ENCODE assay signal across 8 mouse cellular contexts in the genomic region with DNA sequence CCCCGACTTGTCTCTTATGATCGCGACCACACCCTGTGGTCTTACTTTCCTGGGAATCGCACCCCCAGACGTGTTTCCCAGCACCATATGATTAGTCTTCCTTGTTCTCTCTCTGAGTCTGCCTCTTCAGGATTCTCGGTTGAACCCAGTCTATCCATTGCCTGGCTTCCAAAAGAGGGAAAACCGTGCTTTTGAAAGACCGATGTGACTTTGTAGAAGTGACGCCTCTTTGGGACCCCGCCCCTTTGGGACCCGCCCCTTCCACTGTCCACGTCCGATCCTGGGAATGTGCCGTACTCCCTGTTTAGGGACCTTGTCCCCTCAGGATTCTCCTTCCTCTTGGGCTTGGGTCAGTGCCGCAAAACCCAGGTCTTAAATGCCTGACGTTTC. TPM values are rescaled to one million over a fixed set of nuclear protein-coding genes. Genes with fewer than 3 reads are reported as not detected.
A peak's percentile ranks its signal among the peaks of the same experiment; 100 is the strongest.
DNase-seq lines count a peak whose midpoint lies in the region; ATAC-seq lines count a peak whose summit lies in the region.

No protein-coding gene starts in this region.

- peaks cover 17% of the 10 kb centered on the region for H3K36me3 ChIP-seq in embryonic facial prominence, embryonic 11.5 days (replicated peaks; ENCODE audit: control insufficient read depth, insufficient read depth, low read depth, low read length)
- H3K36me3 ChIP-seq in lung, embryonic 15.5 days = peaks cover 32% of the 10 kb centered on the region

- no peaks in the 10 kb centered on the region for H3K9me3 ChIP-seq in embryonic facial prominence, embryonic 11.5 days (replicated peaks; ENCODE audit: control insufficient read depth, low read length)
- H3K9me3 ChIP-seq in lung, embryonic 15.5 days = no peaks in the 10 kb centered on the region

- H3K9ac ChIP-seq in embryonic facial prominence, embryonic 11.5 days (replicated peaks; ENCODE audit: low read length) = peak overlapping the region; percentile 70
- peak overlapping the region; percentile 64 for H3K9ac ChIP-seq in lung, embryonic 15.5 days

- H3K27me3 ChIP-seq in embryonic facial prominence, embryonic 11.5 days (ENCODE audit: control insufficient read depth, insufficient read depth, low read length) = no peaks in the 10 kb centered on the region
- H3K27me3 ChIP-seq in lung, embryonic 15.5 days = no peaks in the 10 kb centered on the region

- peak; percentile 58 for DNase-seq in cerebellum, adult 9-11 months
- DNase-seq in cerebellum, adult 11-12 months = no peak
- DNase-seq in embryonic facial prominence, embryonic 11.5 days (ENCODE audit: low spot score) = peak; percentile 83
- DNase-seq in heart, adult 9 months (ENCODE audit: low spot score in 2 of 2) = peak; percentile 83 to 87
- peak; percentile 80 to 87 for DNase-seq in kidney, adult 8-10 months
- DNase-seq in ovary, postnatal 36 days (ENCODE audit: low spot score) = peak; percentile 79

- H3K4me2 ChIP-seq in embryonic facial prominence, embryonic 11.5 days (ENCODE audit: low read depth, low read length) = peak overlapping the region; percentile 79
- peak overlapping the region; percentile 81 for H3K4me2 ChIP-seq in lung, embryonic 15.5 days

- H3K27ac ChIP-seq in embryonic facial prominence, embryonic 11.5 days (replicated peaks; ENCODE audit: low read depth, low read length) = peak overlapping the region; percentile 81
- H3K27ac ChIP-seq in lung, embryonic 15.5 days = peak overlapping the region; percentile 100

- H3K4me3 ChIP-seq in embryonic facial prominence, embryonic 11.5 days (ENCODE audit: low read depth, low read length) = peak overlapping the region; percentile 62
- peak overlapping the region; percentile 67 for H3K4me3 ChIP-seq in lung, embryonic 15.5 days

- WGBS in embryonic facial prominence, embryonic 11.5 days = under 1% methylated on average over 16 of the region's 16 CpGs
- under 1% methylated on average over 16 of the region's 16 CpGs for WGBS in lung, embryonic 15.5 days

- ATAC-seq in embryonic facial prominence, embryonic 11.5 days (replicated peaks; ENCODE audit: insufficient number of reproducible peaks, low FRiP score, low TSS enrichment, low read depth) = no peak
- peak; percentile 28; the same call in 1 of the 2 replicates for ATAC-seq in lung, embryonic 15.5 days (ENCODE audit: borderline replicate concordance, extremely low read depth, low FRiP score, low TSS enrichment)
- no peak for ATAC-seq in megakaryocyte progenitor cell, adult 5-6 weeks (replicated peaks; ENCODE audit: poor library complexity)

- H3K4me1 ChIP-seq in embryonic facial prominence, embryonic 11.5 days (ENCODE audit: control insufficient read depth, insufficient read depth, low read length) = peaks cover 5% of the 10 kb centered on the region
- H3K4me1 ChIP-seq in lung, embryonic 15.5 days = peaks cover 44% of the 10 kb centered on the region

RNA-seq across cellular contexts. Expression of a gene that starts 0.6 kb away (rescaled TPM):
- 43.6 and 53.0 TPM in 2 replicates for polyA plus RNA-seq in embryonic facial prominence, embryonic 11.5 days (2014; fragmentation: Nextera tagmentation; extraction: Ambion mirVana)
- 108 and 111 TPM in 2 replicates for polyA plus RNA-seq in lung, embryonic 15.5 days (2015; fragmentation: Nextera tagmentation; extraction: Ambion mirVana)
- total RNA-seq in megakaryocyte progenitor cell, adult 5-6 weeks (2015) = 41.4 and 42.8 TPM in 2 replicates
- total RNA-seq in megakaryocyte progenitor cell, adult 5-6 weeks (2017) = 49.6 and 52.8 TPM in 2 replicates

RNA-seq across cellular contexts. Expression of a gene that starts 0.7 kb away (rescaled TPM):
- polyA plus RNA-seq in embryonic facial prominence, embryonic 11.5 days (2014; fragmentation: Nextera tagmentation; extraction: Ambion mirVana) = 648 and 668 TPM in 2 replicates
- 556 and 595 TPM in 2 replicates for polyA plus RNA-seq in lung, embryonic 15.5 days (2015; fragmentation: Nextera tagmentation; extraction: Ambion mirVana)
- 268 TPM in 2 replicates for total RNA-seq in megakaryocyte progenitor cell, adult 5-6 weeks (2015)
- 171 and 192 TPM in 2 replicates for total RNA-seq in megakaryocyte progenitor cell, adult 5-6 weeks (2017)

RNA-seq across cellular contexts. Expression of a gene that starts 7.2 kb away (rescaled TPM):
- polyA plus RNA-seq in embryonic facial prominence, embryonic 11.5 days (2014; fragmentation: Nextera tagmentation; extraction: Ambion mirVana) = 23.8 and 24.4 TPM in 2 replicates
- 21.3 and 23.1 TPM in 2 replicates for polyA plus RNA-seq in lung, embryonic 15.5 days (2015; fragmentation: Nextera tagmentation; extraction: Ambion mirVana)
- 9.4 and 11.3 TPM in 2 replicates for total RNA-seq in megakaryocyte progenitor cell, adult 5-6 weeks (2015)
- 12.5 and 18.7 TPM in 2 replicates for total RNA-seq in megakaryocyte progenitor cell, adult 5-6 weeks (2017)

RNA-seq across cellular contexts. Expression of a gene that starts 11.2 kb away (rescaled TPM):
- polyA plus RNA-seq in embryonic facial prominence, embryonic 11.5 days (2014; fragmentation: Nextera tagmentation; extraction: Ambion mirVana) = 55.8 and 56.5 TPM in 2 replicates
- polyA plus RNA-seq in lung, embryonic 15.5 days (2015; fragmentation: Nextera tagmentation; extraction: Ambion mirVana) = 40.6 and 41.1 TPM in 2 replicates
- total RNA-seq in megakaryocyte progenitor cell, adult 5-6 weeks (2015) = 18.9 and 25.2 TPM in 2 replicates
- 11.8 and 12.8 TPM in 2 replicates for total RNA-seq in megakaryocyte progenitor cell, adult 5-6 weeks (2017)

RNA-seq across cellular contexts. Expression of a gene that starts 16.3 kb away (rescaled TPM):
- polyA plus RNA-seq in embryonic facial prominence, embryonic 11.5 days (2014; fragmentation: Nextera tagmentation; extraction: Ambion mirVana) = 0.80 TPM in 1 of 2 replicates, not detected in the other
- not detected in 2 replicates for polyA plus RNA-seq in lung, embryonic 15.5 days (2015; fragmentation: Nextera tagmentation; extraction: Ambion mirVana)
- total RNA-seq in megakaryocyte progenitor cell, adult 5-6 weeks (2015) = 1.5 and 2.7 TPM in 2 replicates
- total RNA-seq in megakaryocyte progenitor cell, adult 5-6 weeks (2017) = 0.21 and 2.6 TPM in 2 replicates
